ENCODE assay signal across 22 mouse cellular contexts in genomic region chr6:106335066-106335465, GRCm38 (mm10).
"Had no signal": no experiment of that assay in that cellular context is flagged by ENCODE, and none has a peak within 500 bp of the region (broad histone marks: within the 10 kb centered on the region; RNA-seq: fewer than 3 reads in every experiment).

No protein-coding gene starts in this region.

- H3K4me1 ChIP-seq: kidney, embryonic 15.5 days; limb, embryonic 10.5 days; limb, embryonic 13.5 days; liver, embryonic 12.5 days; liver, embryonic 15.5 days; lung, embryonic 15.5 days; megakaryocyte, embryonic 14.5 days; stomach, embryonic 15.5 days had no signal

- H3K27ac ChIP-seq: kidney, embryonic 15.5 days; limb, embryonic 10.5 days; limb, embryonic 13.5 days; liver, embryonic 12.5 days; liver, embryonic 15.5 days; lung, embryonic 15.5 days; stomach, embryonic 15.5 days had no signal

- H3K27me3 ChIP-seq: kidney, embryonic 15.5 days; limb, embryonic 13.5 days; liver, embryonic 12.5 days; liver, embryonic 15.5 days; lung, embryonic 15.5 days; megakaryocyte, embryonic 14.5 days; stomach, embryonic 15.5 days had no signal

- H3K36me3 ChIP-seq: kidney, embryonic 15.5 days; limb, embryonic 10.5 days; limb, embryonic 13.5 days; liver, embryonic 12.5 days; liver, embryonic 15.5 days; lung, embryonic 15.5 days; stomach, embryonic 15.5 days had no signal

- H3K4me2 ChIP-seq: kidney, embryonic 15.5 days; limb, embryonic 13.5 days; liver, embryonic 12.5 days; liver, embryonic 15.5 days; lung, embryonic 15.5 days; midbrain, embryonic 11.5 days; stomach, embryonic 15.5 days had no signal

- H3K4me3 ChIP-seq: kidney, embryonic 15.5 days; limb, embryonic 10.5 days; limb, embryonic 13.5 days; liver, embryonic 12.5 days; liver, embryonic 15.5 days; lung, embryonic 15.5 days; megakaryocyte, embryonic 14.5 days; stomach, embryonic 15.5 days had no signal

- H3K9me3 ChIP-seq: kidney, embryonic 15.5 days; limb, embryonic 10.5 days; limb, embryonic 13.5 days; liver, embryonic 12.5 days; liver, embryonic 15.5 days; lung, embryonic 15.5 days; megakaryocyte, embryonic 14.5 days; stomach, embryonic 15.5 days had no signal

- ATAC-seq: liver, embryonic 12.5 days had no signal

- DNase-seq: kidney, adult 8-10 months; kidney, postnatal 10 days; kidney, postnatal 36 days; layer of hippocampus, postnatal 36 days; liver; lung, adult 18-20 months; lung, postnatal 10 days; lung, postnatal 36 days; retina, postnatal 1 day; right cerebral cortex, postnatal 25 days; spleen, adult 18-20 months; thymus, adult 18-20 months; thymus, postnatal 36 days had no signal

- H3K9ac ChIP-seq: kidney, embryonic 15.5 days; limb, embryonic 13.5 days; liver, embryonic 12.5 days; liver, embryonic 15.5 days; lung, embryonic 15.5 days; stomach, embryonic 15.5 days had no signal
